Mouse (Mus musculus) heart, embryonic 11.5 days (tissue): ENCODE measurements around the gene Chrna3. TPM values are rescaled to one million over a fixed set of nuclear protein-coding genes. Genes with fewer than 3 reads are reported as not detected.

Experiments used
- ATAC-seq: fragments of 200-750 bp; cut with Nextera tagmentation; replicated peaks from 2 replicates; pipeline ENCODE4 v1.8.0; 2017; ENCODE audit warnings: moderate library complexity; ENCODE audit not compliant: insufficient number of reproducible peaks, low FRiP score, low TSS enrichment
- H3K27ac ChIP-seq: fragments of 300-500 bp; sonication (generic); 2 replicates; pipeline ENCODE4 v1.5.1; 2014; ENCODE audit warnings: mild to moderate bottlenecking, low read depth, low read length
- H3K27me3 ChIP-seq: fragments of 300-500 bp; sonication (generic); 2 replicates; pipeline ENCODE4 v1.6.1; 2014; ENCODE audit warnings: mild to moderate bottlenecking, low read length, mixed read lengths; ENCODE audit not compliant: control insufficient read depth, insufficient read depth
- H3K36me3 ChIP-seq: fragments of 300-500 bp; sonication (generic); 2 replicates; pipeline ENCODE4 v1.6.1; 2014; ENCODE audit warnings: mild to moderate bottlenecking, low read length, moderate library complexity, mixed read lengths; ENCODE audit not compliant: control insufficient read depth, insufficient read depth
- H3K4me1 ChIP-seq: fragments of 300-500 bp; sonication (generic); 2 replicates; pipeline ENCODE4 v1.6.1; 2014; ENCODE audit warnings: low read length; ENCODE audit not compliant: control insufficient read depth, insufficient read depth
- H3K4me2 ChIP-seq: fragments of 300-500 bp; sonication (generic); 2 replicates; pipeline ENCODE4 v1.6.1; 2014; ENCODE audit warnings: mild to moderate bottlenecking, moderate library complexity
- H3K4me3 ChIP-seq: fragments of 300-500 bp; sonication (generic); 2 replicates; pipeline ENCODE4 v1.5.1; 2014; ENCODE audit warnings: low read depth, low read length
- H3K9ac ChIP-seq: fragments of 300-500 bp; sonication (generic); 2 replicates; pipeline ENCODE4 v1.6.1; 2014; ENCODE audit warnings: mild to moderate bottlenecking, low read depth, low read length, moderate library complexity
- H3K9me3 ChIP-seq: fragments of 300-500 bp; sonication (generic); replicated peaks from 2 replicates; pipeline ENCODE4 v1.6.1; 2016; ENCODE audit warnings: low read length; ENCODE audit not compliant: control insufficient read depth
- WGBS: fragments of 180-500 bp; shearing (Covaris S2); extraction: QIAGEN DNeasy Blood & Tissue Kit; methylation state at CpG from one replicate; pipeline ENCODE4 v1.1.7; 2014; ENCODE audit not compliant: insufficient replicate concordance; 5-methylcytosine and 5-hydroxymethylcytosine counted together
- polyA plus RNA-seq: library from polyadenylated mRNA; unstranded; fragments of >200 nt; fragmentation: Nextera tagmentation; extraction: Ambion mirVana; gene quantifications from 2 replicates; pipeline ENCODE4 v1.2.1, GENCODE M21; 2014

The Chrna3 gene
- polyA plus RNA-seq, 1 experiment from 2014 or later: 0.11 TPM

GRCm38 (mm10) chr9:55045001-55045400 is 18.6 kb upstream of the Chrna3 start:
- no peak for ATAC-seq
- Histone ChIP-seq H3K9me3 (no peaks in the 10 kb centered on the region), H3K36me3 (no peaks in the 10 kb centered on the region), H3K9ac (no peak overlapping the region), H3K27ac (no peak overlapping the region), H3K4me3 (no peak overlapping the region), H3K4me2 (no peak overlapping the region), H3K27me3 (peaks cover 5% of the 10 kb centered on the region), H3K4me1 (peaks cover 3% of the 10 kb centered on the region)
- WGBS: 77% methylated on average over 2 of the region's 2 CpGs

GRCm38 (mm10) chr9:55043688-55044087 is 17.3 kb upstream of the Chrna3 start:
- WGBS: 8% methylated on average over 8 of the region's 8 CpGs
- H3K36me3 ChIP-seq: no peaks in the 10 kb centered on the region
- H3K4me1 ChIP-seq: no peaks in the 10 kb centered on the region; the same call in none of the 2 replicates
- no peak overlapping the region for H3K9ac ChIP-seq
- no peak overlapping the region for H3K4me3 ChIP-seq
- peaks cover 5% of the 10 kb centered on the region for H3K27me3 ChIP-seq
- ATAC-seq: no peak
- no peaks in the 10 kb centered on the region for H3K9me3 ChIP-seq
- no peak overlapping the region for H3K27ac ChIP-seq
- H3K4me2 ChIP-seq: no peak overlapping the region

- Histone ChIP-seq H3K27me3 (no peaks in the 10 kb centered on the region; the same call in 1 of the 2 replicates), H3K9me3 (no peaks in the 10 kb centered on the region), H3K4me1 (no peaks in the 10 kb centered on the region), H3K27ac (no peak overlapping the region), H3K4me3 (no peak overlapping the region), H3K9ac (no peak overlapping the region), H3K4me2 (no peak overlapping the region), H3K36me3 (no peaks in the 10 kb centered on the region)
- WGBS: 53% methylated on average over 2 of the region's 2 CpGs
- ATAC-seq: no peak
Measured at GRCm38 (mm10) chr9:55041389-55041788, 15.0 kb upstream of the Chrna3 start.

- no peak for ATAC-seq
- Histone ChIP-seq H3K4me1 (no peaks in the 10 kb centered on the region), H3K36me3 (no peaks in the 10 kb centered on the region), H3K27ac (no peak overlapping the region), H3K9me3 (no peaks in the 10 kb centered on the region), H3K27me3 (no peaks in the 10 kb centered on the region; the same call in 1 of the 2 replicates), H3K9ac (no peak overlapping the region), H3K4me2 (no peak overlapping the region), H3K4me3 (no peak overlapping the region)
- WGBS: 65% methylated on average over 5 of the region's 5 CpGs
Measured at GRCm38 (mm10) chr9:55039983-55040382, 13.6 kb upstream of the Chrna3 start.

GRCm38 (mm10) chr9:55038948-55039347 is 12.6 kb upstream of the Chrna3 start:
- WGBS: 76% methylated on average over 8 of the region's 8 CpGs
- no peaks in the 10 kb centered on the region for H3K4me1 ChIP-seq

GRCm38 (mm10) chr9:55031435-55032167 is 5.2 kb upstream of the Chrna3 start:
- 49% methylated on average over 6 of the region's 6 CpGs for WGBS
- no peak for ATAC-seq
- H3K9ac ChIP-seq: no peak overlapping the region
- no peaks in the 10 kb centered on the region for H3K4me1 ChIP-seq
- H3K36me3 ChIP-seq: no peaks in the 10 kb centered on the region
- no peak overlapping the region for H3K4me3 ChIP-seq
- no peak overlapping the region for H3K4me2 ChIP-seq
- no peak overlapping the region for H3K27ac ChIP-seq
- H3K9me3 ChIP-seq: no peaks in the 10 kb centered on the region
- H3K27me3 ChIP-seq: peaks cover 12% of the 10 kb centered on the region

More at GRCm38 (mm10) chr9:55038948-55039347, 12.6 kb upstream of the Chrna3 start:
- Histone ChIP-seq H3K9me3 (no peaks in the 10 kb centered on the region), H3K27ac (no peak overlapping the region), H3K36me3 (no peaks in the 10 kb centered on the region), H3K9ac (no peak overlapping the region), H3K4me3 (no peak overlapping the region), H3K4me2 (no peak overlapping the region), H3K27me3 (no peaks in the 10 kb centered on the region)
- ATAC-seq: no peak

GRCm38 (mm10) chr9:55025534-55026274 is 658 bp downstream of the Chrna3 start:
- H3K4me1 ChIP-seq: peaks cover 3% of the 10 kb centered on the region; the same call in 1 of the 2 replicates
- peak overlapping the region; percentile 28; the same call in 1 of the 2 replicates for H3K4me3 ChIP-seq
- WGBS: 12% methylated on average over 38 of the region's 38 CpGs
- no peaks in the 10 kb centered on the region for H3K9me3 ChIP-seq
- peak overlapping the region; percentile 57 for H3K4me2 ChIP-seq
- ATAC-seq: no peak
- peaks cover 46% of the 10 kb centered on the region for H3K27me3 ChIP-seq
- H3K36me3 ChIP-seq: no peaks in the 10 kb centered on the region
- H3K27ac ChIP-seq: no peak overlapping the region
- H3K9ac ChIP-seq: no peak overlapping the region

- no peak overlapping the region for H3K27ac ChIP-seq
- H3K9ac ChIP-seq: no peak overlapping the region
- H3K4me3 ChIP-seq: no peak overlapping the region
- H3K27me3 ChIP-seq: peaks cover 43% of the 10 kb centered on the region
- H3K4me1 ChIP-seq: peaks cover 3% of the 10 kb centered on the region; the same call in 1 of the 2 replicates
- no peak for ATAC-seq
- 32% methylated on average over 13 of the region's 13 CpGs for WGBS
- H3K36me3 ChIP-seq: no peaks in the 10 kb centered on the region
- H3K9me3 ChIP-seq: no peaks in the 10 kb centered on the region
- H3K4me2 ChIP-seq: no peak overlapping the region
Measured at GRCm38 (mm10) chr9:55023902-55024583, 2.3 kb downstream of the Chrna3 start.
